ENCODE assay signal across 25 mouse cellular contexts in genomic region chr14:76567280-76567679, GRCm38 (mm10). TPM values are rescaled to one million over a fixed set of nuclear protein-coding genes. Genes with fewer than 3 reads are reported as not detected.
DNase-seq lines count a peak whose midpoint lies in the region; ATAC-seq and TF ChIP-seq lines count a peak whose summit lies in the region.
"Had no signal": no experiment of that assay in that cellular context is flagged by ENCODE, and none has a peak within 500 bp of the region (broad histone marks: within the 10 kb centered on the region; RNA-seq: fewer than 3 reads in every experiment).

No protein-coding gene starts in this region.

- TF ChIP-seq POLR2A in thymus, adult 2 months (IDR thresholded peaks at IDR 0.05; ENCODE audit: control insufficient read depth, extremely low read depth, insufficient read depth, low read length, poor library complexity): no peak

- DNase-seq in kidney, adult 11 months: peak; percentile 65
- DNase-seq in liver, embryonic 11.5 days (ENCODE audit: low spot score): no peak
- DNase-seq in kidney, postnatal 25 days: peak; percentile 15 to 59
- DNase-seq in yolk sac, embryonic 10.5 days (ENCODE audit: low spot score): peak; percentile 61
- DNase-seq in thymus, adult 2 months: no peak
- no peak for DNase-seq in cerebellum, postnatal 10 days
- DNase-seq: adrenal gland, postnatal 36 days; cerebellum, adult 18-20 months; cerebellum, postnatal 14 days; layer of hippocampus, adult 9-11 months; lung, embryonic 14.5 days; right cerebral cortex, adult 18-20 months; right cerebral cortex, postnatal 4 days had no signal

- no peak for ATAC-seq in kidney, embryonic 16.5 days (ENCODE audit: low FRiP score, low TSS enrichment)
- ATAC-seq in liver, embryonic 12.5 days: peak; percentile 12; the same call in 1 of the 2 replicates
- ATAC-seq in liver, embryonic 11.5 days (replicated peaks; ENCODE audit: low FRiP score): no peak
- ATAC-seq: CD4-positive, CD25-positive, alpha-beta regulatory T cell, adult 4 months; forebrain, embryonic 16.5 days; midbrain, embryonic 15.5 days had no signal

- no peak overlapping the region for H3K9ac ChIP-seq in kidney, embryonic 16.5 days (replicated peaks; ENCODE audit: low read length)
- H3K9ac ChIP-seq in liver, embryonic 12.5 days: no peak overlapping the region
- no peak overlapping the region for H3K9ac ChIP-seq in liver, embryonic 11.5 days (ENCODE audit: low read depth, low read length)
- H3K9ac ChIP-seq: heart, embryonic 15.5 days; limb, embryonic 15.5 days; lung, embryonic 14.5 days; midbrain, embryonic 15.5 days; neural tube, embryonic 12.5 days had no signal

- no peaks in the 10 kb centered on the region for H3K27me3 ChIP-seq in kidney, embryonic 16.5 days (ENCODE audit: insufficient read depth, low read length)
- no peaks in the 10 kb centered on the region for H3K27me3 ChIP-seq in liver, embryonic 12.5 days (replicated peaks)
- H3K27me3 ChIP-seq in liver, embryonic 11.5 days (replicated peaks; ENCODE audit: control insufficient read depth, insufficient read depth, low read length): no peaks in the 10 kb centered on the region
- no peaks in the 10 kb centered on the region for H3K27me3 ChIP-seq in thymus, adult 2 months (ENCODE audit: control insufficient read depth, insufficient read depth, low read length)
- H3K27me3 ChIP-seq: heart, embryonic 15.5 days; limb, embryonic 15.5 days; midbrain, embryonic 15.5 days; neural tube, embryonic 12.5 days had no signal

- H3K4me3 ChIP-seq in kidney, embryonic 16.5 days (ENCODE audit: low read length): no peak overlapping the region
- H3K4me3 ChIP-seq in liver, embryonic 12.5 days: no peak overlapping the region
- no peak overlapping the region for H3K4me3 ChIP-seq in liver, embryonic 11.5 days (ENCODE audit: low read depth, low read length)
- no peak overlapping the region for H3K4me3 ChIP-seq in thymus, adult 2 months (ENCODE audit: control insufficient read depth, insufficient read depth, low read length)
- H3K4me3 ChIP-seq: erythroblast, embryonic 14.5 days; heart, embryonic 15.5 days; limb, embryonic 10.5 days; limb, embryonic 15.5 days; midbrain, embryonic 10.5 days; midbrain, embryonic 15.5 days; neural tube, embryonic 12.5 days had no signal

- no peaks in the 10 kb centered on the region for H3K36me3 ChIP-seq in kidney, embryonic 16.5 days (ENCODE audit: insufficient read depth, low read length)
- no peaks in the 10 kb centered on the region for H3K36me3 ChIP-seq in liver, embryonic 12.5 days
- H3K36me3 ChIP-seq in liver, embryonic 11.5 days (ENCODE audit: control insufficient read depth, insufficient read depth, low read length): no peaks in the 10 kb centered on the region
- no peaks in the 10 kb centered on the region for H3K36me3 ChIP-seq in thymus, adult 2 months (ENCODE audit: control insufficient read depth, insufficient read depth, low read length)
- H3K36me3 ChIP-seq: heart, embryonic 15.5 days; limb, embryonic 10.5 days; limb, embryonic 15.5 days; midbrain, embryonic 10.5 days; midbrain, embryonic 15.5 days; neural tube, embryonic 12.5 days had no signal

- peaks cover 23% of the 10 kb centered on the region for H3K4me1 ChIP-seq in kidney, embryonic 16.5 days (ENCODE audit: insufficient read depth, low read length)
- peaks cover 37% of the 10 kb centered on the region for H3K4me1 ChIP-seq in liver, embryonic 12.5 days
- peaks cover 32% of the 10 kb centered on the region for H3K4me1 ChIP-seq in liver, embryonic 11.5 days (replicated peaks; ENCODE audit: control insufficient read depth, insufficient read depth, low read length)
- peaks cover 35% of the 10 kb centered on the region for H3K4me1 ChIP-seq in thymus, adult 2 months (replicated peaks; ENCODE audit: control insufficient read depth, insufficient read depth, low read length)
- H3K4me1 ChIP-seq: midbrain, embryonic 15.5 days had no signal

- H3K4me2 ChIP-seq in kidney, embryonic 16.5 days (replicated peaks; ENCODE audit: low read depth, low read length): no peak overlapping the region
- H3K4me2 ChIP-seq in liver, embryonic 12.5 days: no peak overlapping the region
- no peak overlapping the region; the same call in 1 of the 2 replicates for H3K4me2 ChIP-seq in liver, embryonic 11.5 days
- H3K4me2 ChIP-seq: heart, embryonic 15.5 days; limb, embryonic 15.5 days; lung, embryonic 14.5 days; midbrain, embryonic 15.5 days; neural tube, embryonic 12.5 days had no signal

- no peaks in the 10 kb centered on the region for H3K9me3 ChIP-seq in kidney, embryonic 16.5 days (ENCODE audit: low read length)
- H3K9me3 ChIP-seq in liver, embryonic 12.5 days (replicated peaks): no peaks in the 10 kb centered on the region
- H3K9me3 ChIP-seq in liver, embryonic 11.5 days (ENCODE audit: control insufficient read depth, low read length): no peaks in the 10 kb centered on the region
- H3K9me3 ChIP-seq: heart, embryonic 15.5 days; limb, embryonic 10.5 days; limb, embryonic 15.5 days; midbrain, embryonic 10.5 days; midbrain, embryonic 15.5 days; neural tube, embryonic 12.5 days had no signal

- no peak for TF ChIP-seq CTCF in thymus, adult 2 months (IDR thresholded peaks at IDR 0.05; ENCODE audit: borderline replicate concordance, control insufficient read depth, extremely low read depth, insufficient read depth, low read length, poor library complexity)

- 25% methylated on average over 1 of the region's 1 CpGs for WGBS in kidney, embryonic 16.5 days
- whole genome bisulfite sequencing in liver, embryonic 12.5 days (ENCODE audit: insufficient replicate concordance): 65% methylated on average over 1 of the region's 1 CpGs
- WGBS in liver, embryonic 11.5 days: 55% methylated on average over 1 of the region's 1 CpGs
- 81% methylated on average over 1 of the region's 1 CpGs for WGBS in thymus, adult 2 months

- H3K27ac ChIP-seq in kidney, embryonic 16.5 days (ENCODE audit: low read length): no peak overlapping the region
- H3K27ac ChIP-seq in liver, embryonic 12.5 days: peak overlapping the region; percentile 48; the same call in 1 of the 2 replicates
- no peak overlapping the region for H3K27ac ChIP-seq in liver, embryonic 11.5 days (ENCODE audit: low read depth, low read length)
- no peak overlapping the region for H3K27ac ChIP-seq in thymus, adult 2 months (ENCODE audit: control insufficient read depth, insufficient read depth, low read length)
- H3K27ac ChIP-seq: heart, embryonic 15.5 days; limb, embryonic 10.5 days; limb, embryonic 15.5 days; midbrain, embryonic 10.5 days; midbrain, embryonic 15.5 days; neural tube, embryonic 12.5 days; stomach, postnatal 0 days had no signal

RNA-seq across cellular contexts. Expression of gene Serp2, which starts 10.6 kb away (rescaled TPM):
- 10.0 and 12.2 TPM in 2 replicates for polyA plus RNA-seq in kidney, embryonic 16.5 days (2015; fragmentation: Nextera tagmentation; extraction: Ambion mirVana)
- polyA plus RNA-seq in liver, embryonic 12.5 days (2016; fragmentation: Nextera tagmentation; extraction: Ambion mirVana): 2.2 and 2.9 TPM in 2 replicates
- polyA plus RNA-seq in liver, embryonic 11.5 days (2014; fragmentation: Nextera tagmentation; extraction: Ambion mirVana): 4.3 and 5.3 TPM in 2 replicates
- 3.7 and 6.2 TPM in 2 replicates for polyA plus RNA-seq in thymus, adult 2 months (2012; rRNA removed)

Comparison
In these comparisons a context has a peak if more than half of its experiments do, and no peak if none do; other contexts are left out.
1. DNase-seq: peak in kidney, adult 11 months (single experiment), kidney, postnatal 25 days (2 of 2) and yolk sac, embryonic 10.5 days (single experiment); none in liver, embryonic 11.5 days (single experiment), thymus, adult 2 months (single experiment) and cerebellum, postnatal 10 days (0 of 2).